Mouse (Mus musculus) liver, adult 2 months (tissue): ENCODE data around the gene Abcc10.

Source experiments
- CTCF ChIP-seq: fragments of 200-500 bp; IDR thresholded peaks from 2 replicates; pipeline ENCODE4 v1.5.1; 2011; ENCODE audit warnings: low read depth, low read length, control low read depth
- POLR2A ChIP-seq: fragments of 200-500 bp; IDR thresholded peaks from 2 replicates; pipeline ENCODE4 v1.6.1; 2011; ENCODE audit warnings: low read length, control low read depth; ENCODE audit not compliant: insufficient read depth; ENCODE audit errors: extremely low read depth

DNA sequence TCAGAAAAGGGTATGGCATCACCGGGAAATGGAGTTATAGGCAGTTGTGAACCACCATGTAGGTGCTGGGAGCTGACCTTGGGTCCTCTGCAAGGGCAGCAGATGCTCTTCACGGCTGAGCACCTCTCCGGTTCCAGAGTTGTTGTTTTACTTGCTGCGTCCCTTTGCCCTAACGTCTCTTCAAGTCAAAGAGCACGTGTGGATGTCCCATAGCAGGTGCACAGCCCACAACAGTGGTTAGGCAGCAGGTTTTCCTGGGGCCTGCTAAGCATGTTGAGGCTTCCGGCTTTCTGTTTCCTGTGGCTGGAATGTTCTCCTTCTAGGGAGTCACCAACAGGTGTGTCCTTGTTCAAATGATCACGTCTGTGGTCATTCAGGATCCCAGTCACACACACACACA lies 44.2 kb downstream of the Abcc10 start:
- TF ChIP-seq CTCF (no peak), POLR2A (no peak)
